Mouse (Mus musculus): ENCODE data around the gene Akap8. TPM values are rescaled to one million over a fixed set of nuclear protein-coding genes. Genes with fewer than 3 reads are reported as not detected.
A peak's percentile ranks its signal among the peaks of the same experiment; 100 is the strongest.

The Akap8 gene
- polyA plus RNA-seq, 1 experiment = 113 TPM

- no peak overlapping the region for H3K4me3 ChIP-seq (replicated peaks; ENCODE audit: control insufficient read depth, low read depth, low read length)
- H3K27ac ChIP-seq (ENCODE audit: control insufficient read depth, insufficient read depth, low read depth, low read length, poor library complexity) = no peak overlapping the region
- TF ChIP-seq POLR2A (IDR thresholded peaks at IDR 0.05; ENCODE audit: borderline replicate concordance, control insufficient read depth, low read depth, low read length) (no peak), CTCF (IDR thresholded peaks at IDR 0.05; ENCODE audit: control insufficient read depth, insufficient read depth, low read length) (no peak)
- H3K4me1 ChIP-seq (ENCODE audit: control insufficient read depth, insufficient read depth, low read length) = peaks cover 2% of the 10 kb centered on the region; the same call in 1 of the 2 replicates
Observed at GRCm38 (mm10) chr17:32351726-32352125, 30.7 kb upstream of the Akap8 start.

GRCm38 (mm10) chr17:32351269-32351668 lies 30.2 kb upstream of the Akap8 start:
- Histone ChIP-seq H3K27ac (ENCODE audit: control insufficient read depth, insufficient read depth, low read depth, low read length, poor library complexity) (no peak overlapping the region), H3K4me3 (replicated peaks; ENCODE audit: control insufficient read depth, low read depth, low read length) (no peak overlapping the region), H3K4me1 (ENCODE audit: control insufficient read depth, insufficient read depth, low read length) (peaks cover 2% of the 10 kb centered on the region; the same call in 1 of the 2 replicates)
- WGBS = 77% methylated on average over 3 of the region's 3 CpGs
- TF ChIP-seq CTCF (IDR thresholded peaks at IDR 0.05; ENCODE audit: control insufficient read depth, insufficient read depth, low read length) (no peak), POLR2A (IDR thresholded peaks at IDR 0.05; ENCODE audit: borderline replicate concordance, control insufficient read depth, low read depth, low read length) (no peak)

GRCm38 (mm10) chr17:32350382-32350983 lies 29.4 kb upstream of the Akap8 start, which contains the start of gene Akap8l:
Akap8l (minus strand) TSS chr17:32350607.
- Histone ChIP-seq H3K27ac (ENCODE audit: control insufficient read depth, insufficient read depth, low read depth, low read length, poor library complexity) (peak within 1 kb of the TSS; percentile 74), H3K4me1 (ENCODE audit: control insufficient read depth, insufficient read depth, low read length) (peaks cover 2% of the 10 kb centered on the region; the same call in 1 of the 2 replicates), H3K4me3 (replicated peaks; ENCODE audit: control insufficient read depth, low read depth, low read length) (peak within 1 kb of the TSS; percentile 96)
- under 1% methylated on average over 37 of the region's 37 CpGs for WGBS
- TF ChIP-seq CTCF (IDR thresholded peaks at IDR 0.05; ENCODE audit: control insufficient read depth, insufficient read depth, low read length) = peak; percentile 0; the same call in 1 of the 2 replicates
- TF ChIP-seq POLR2A (IDR thresholded peaks at IDR 0.05; ENCODE audit: borderline replicate concordance, control insufficient read depth, low read depth, low read length) = peak; percentile 95

DNA sequence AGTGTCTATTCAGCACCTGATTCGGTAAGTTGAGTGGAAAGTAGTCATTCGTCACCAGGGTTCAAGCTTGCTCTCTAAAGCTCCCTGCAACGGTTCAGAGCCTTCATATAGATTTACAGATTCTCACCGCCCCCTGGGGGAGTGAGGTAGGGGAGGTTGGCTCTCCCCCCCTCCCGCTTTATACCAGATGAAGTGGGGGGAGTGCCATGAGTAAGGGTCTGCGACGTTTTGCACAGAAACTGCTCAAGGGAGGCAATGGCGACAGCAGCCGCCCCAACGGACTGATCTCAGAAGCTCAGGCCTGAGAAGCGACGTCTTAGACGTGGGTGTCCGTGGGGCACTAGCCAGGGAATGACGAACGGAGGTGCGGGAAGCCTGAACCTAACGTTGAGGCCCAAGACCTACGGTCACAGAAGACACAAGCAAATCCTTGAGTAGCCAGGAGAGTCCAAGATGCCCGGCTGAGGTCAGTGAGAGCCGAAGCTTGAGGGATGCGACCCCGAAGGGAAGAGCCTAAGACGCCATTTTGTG lies 28.9 kb upstream of the Akap8 start:
- no peak for TF ChIP-seq POLR2A (IDR thresholded peaks at IDR 0.05; ENCODE audit: borderline replicate concordance, control insufficient read depth, low read depth, low read length)
- TF ChIP-seq CTCF (IDR thresholded peaks at IDR 0.05; ENCODE audit: control insufficient read depth, insufficient read depth, low read length) = peak; percentile 20; the same call in 1 of the 2 replicates
- H3K27ac ChIP-seq (ENCODE audit: control insufficient read depth, insufficient read depth, low read depth, low read length, poor library complexity) = peak overlapping the region; percentile 74
- H3K4me3 ChIP-seq (replicated peaks; ENCODE audit: control insufficient read depth, low read depth, low read length) = peak overlapping the region; percentile 96
- WGBS = under 1% methylated on average over 24 of the region's 24 CpGs
- peaks cover 2% of the 10 kb centered on the region; the same call in 1 of the 2 replicates for H3K4me1 ChIP-seq (ENCODE audit: control insufficient read depth, insufficient read depth, low read length)

DNA sequence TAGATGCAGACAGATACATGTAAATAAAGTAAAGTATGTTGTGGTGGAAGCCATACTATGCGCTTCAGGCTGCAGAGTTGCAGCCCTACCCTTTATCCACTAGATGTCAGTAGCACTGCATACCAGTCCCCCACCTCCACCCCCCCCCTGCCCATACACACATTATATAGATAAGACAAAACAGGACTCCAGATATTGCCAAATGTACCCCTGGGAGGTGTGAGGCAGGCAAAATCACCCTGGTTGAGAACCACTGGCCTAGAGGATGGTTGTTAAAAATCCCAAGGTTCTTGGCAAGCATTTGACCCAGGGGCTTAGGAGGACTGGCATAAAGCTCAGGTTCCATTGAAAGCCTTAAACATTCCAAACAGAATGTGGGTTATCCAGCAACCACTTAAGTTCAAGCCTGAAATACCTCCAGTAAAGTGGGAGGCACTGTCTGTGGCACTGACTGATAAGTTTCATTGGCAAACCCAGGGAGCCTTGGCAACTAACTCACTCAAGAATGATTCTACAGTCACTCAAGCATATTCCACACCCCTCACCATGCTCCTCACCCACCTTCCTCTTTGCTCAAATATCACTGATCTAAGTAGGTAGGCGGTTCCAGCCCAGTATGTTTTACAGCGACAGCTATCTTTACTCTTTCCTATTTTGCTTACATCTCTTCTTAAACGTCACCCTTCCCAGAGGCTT lies 28.1 kb upstream of the Akap8 start:
- peak overlapping the region; percentile 67; the same call in 1 of the 2 replicates for H3K27ac ChIP-seq (ENCODE audit: control insufficient read depth, insufficient read depth, low read depth, low read length, poor library complexity)

DNA sequence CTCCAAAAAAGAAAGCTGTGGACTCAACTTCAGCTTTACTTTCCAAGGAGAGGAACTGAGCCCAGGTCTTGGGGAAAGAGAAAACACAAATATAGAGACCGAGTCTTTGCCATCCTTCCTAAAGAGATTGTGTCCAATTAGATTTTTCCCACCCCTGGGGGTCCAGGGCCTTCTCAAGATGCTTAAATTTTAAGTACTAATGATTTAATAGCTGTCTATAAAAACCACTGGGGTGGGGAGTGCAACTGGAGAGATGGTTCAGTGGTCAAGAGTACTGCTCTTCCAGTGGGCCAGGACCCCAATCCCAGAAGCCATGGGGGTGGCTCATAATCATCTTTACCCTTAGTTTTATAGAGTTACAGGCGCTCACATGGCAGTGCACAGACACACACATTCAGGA lies 27.4 kb upstream of the Akap8 start:
- Histone ChIP-seq H3K4me3 (replicated peaks; ENCODE audit: control insufficient read depth, low read depth, low read length) (no peak overlapping the region), H3K27ac (ENCODE audit: control insufficient read depth, insufficient read depth, low read depth, low read length, poor library complexity) (no peak overlapping the region), H3K4me1 (ENCODE audit: control insufficient read depth, insufficient read depth, low read length) (peaks cover 2% of the 10 kb centered on the region; the same call in 1 of the 2 replicates)
- TF ChIP-seq CTCF (IDR thresholded peaks at IDR 0.05; ENCODE audit: control insufficient read depth, insufficient read depth, low read length) (no peak), POLR2A (IDR thresholded peaks at IDR 0.05; ENCODE audit: borderline replicate concordance, control insufficient read depth, low read depth, low read length) (no peak)
- WGBS = 88% methylated on average over 2 of the region's 2 CpGs

More for the DNA sequence above, 28.1 kb upstream of the Akap8 start:
- 7% methylated on average over 4 of the region's 4 CpGs for WGBS
- peaks cover 2% of the 10 kb centered on the region; the same call in 1 of the 2 replicates for H3K4me1 ChIP-seq (ENCODE audit: control insufficient read depth, insufficient read depth, low read length)
- no peak for TF ChIP-seq POLR2A (IDR thresholded peaks at IDR 0.05; ENCODE audit: borderline replicate concordance, control insufficient read depth, low read depth, low read length)
- TF ChIP-seq CTCF (IDR thresholded peaks at IDR 0.05; ENCODE audit: control insufficient read depth, insufficient read depth, low read length) = peak; percentile 84
- H3K4me3 ChIP-seq (replicated peaks; ENCODE audit: control insufficient read depth, low read depth, low read length) = peak overlapping the region; percentile 96

- WGBS = 93% methylated on average over 1 of the region's 1 CpGs
- no peaks in the 10 kb centered on the region for H3K4me1 ChIP-seq (ENCODE audit: control insufficient read depth, insufficient read depth, low read length)
- no peak overlapping the region for H3K27ac ChIP-seq (ENCODE audit: control insufficient read depth, insufficient read depth, low read depth, low read length, poor library complexity)
- no peak overlapping the region for H3K4me3 ChIP-seq (replicated peaks; ENCODE audit: control insufficient read depth, low read depth, low read length)
- no peak for TF ChIP-seq POLR2A (IDR thresholded peaks at IDR 0.05; ENCODE audit: borderline replicate concordance, control insufficient read depth, low read depth, low read length)
- TF ChIP-seq CTCF (IDR thresholded peaks at IDR 0.05; ENCODE audit: control insufficient read depth, insufficient read depth, low read length) = no peak
Observed at GRCm38 (mm10) chr17:32341102-32341501, 20.1 kb upstream of the Akap8 start.

GRCm38 (mm10) chr17:32340110-32340509 lies 19.1 kb upstream of the Akap8 start:
- H3K27ac ChIP-seq (ENCODE audit: control insufficient read depth, insufficient read depth, low read depth, low read length, poor library complexity) = no peak overlapping the region
- no peaks in the 10 kb centered on the region for H3K4me1 ChIP-seq (ENCODE audit: control insufficient read depth, insufficient read depth, low read length)
- H3K4me3 ChIP-seq (replicated peaks; ENCODE audit: control insufficient read depth, low read depth, low read length) = no peak overlapping the region
- TF ChIP-seq POLR2A (IDR thresholded peaks at IDR 0.05; ENCODE audit: borderline replicate concordance, control insufficient read depth, low read depth, low read length) (no peak), CTCF (IDR thresholded peaks at IDR 0.05; ENCODE audit: control insufficient read depth, insufficient read depth, low read length) (no peak)
- 35% methylated on average over 1 of the region's 1 CpGs for WGBS

Data from bone marrow, adult 2 months (tissue).